ENCODE assay signal across 19 mouse cellular contexts in the genomic region with DNA sequence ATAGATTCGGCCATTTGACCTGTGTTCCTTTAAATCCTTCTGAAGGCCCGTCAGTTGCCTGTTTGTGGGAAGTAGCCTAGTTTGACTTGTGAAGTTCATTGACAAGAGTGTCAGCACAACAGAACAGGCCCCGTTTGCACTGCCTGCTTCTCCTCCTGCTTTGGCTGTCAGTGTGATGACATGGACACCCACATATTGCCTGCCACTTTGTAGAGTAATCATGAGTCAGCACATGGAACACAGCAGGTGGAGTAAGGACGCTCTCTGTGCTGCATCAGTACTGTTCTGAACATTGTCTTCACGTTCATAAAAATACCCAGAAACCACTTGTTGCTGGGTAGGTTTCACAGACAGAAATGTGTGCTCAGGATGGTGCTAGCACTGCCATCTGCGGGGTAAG.
DNase-seq lines count a peak whose midpoint lies in the region; TF ChIP-seq lines count a peak whose summit lies in the region.
"Had no signal": no experiment of that assay in that cellular context is flagged by ENCODE, and none has a peak within 500 bp of the region (broad histone marks: within the 10 kb centered on the region; RNA-seq: fewer than 3 reads in every experiment).

No protein-coding gene starts in this region.

- no peak overlapping the region for H3K27ac ChIP-seq in ES-E14 (ENCODE audit: insufficient read depth, low read depth, low read length, poor library complexity, severe bottlenecking)
- H3K27ac ChIP-seq: hindbrain, embryonic 13.5 days; intestine, embryonic 15.5 days; left cerebral cortex, adult 2 months; macrophage; neural tube, embryonic 13.5 days had no signal

- in situ Hi-C loops in ES-E14 (cut with MboI; ENCODE audit: low sequenced_read_pairs in 2 of 2, unreplicated experiment in 2 of 2), result no loop called here

- H3K4me1 ChIP-seq in ES-E14 (ENCODE audit: control insufficient read depth in 2 of 2, insufficient read depth in 2 of 2, low read length in 2 of 2, poor library complexity in 1 of 2), result no peaks in the 10 kb centered on the region
- H3K4me1 ChIP-seq: hindbrain, embryonic 13.5 days; intestine, embryonic 15.5 days; neural tube, embryonic 13.5 days had no signal

- intact Hi-C loops in left cerebral cortex, postnatal 25 days (cut with DNase I), result no loop called here
- intact Hi-C loops in left cerebral cortex, postnatal 4 days (cut with DNase I), result no loop called here

- no peak overlapping the region for H3K4me3 ChIP-seq in ES-E14 (ENCODE audit: insufficient read depth in 1 of 2, low read depth in 1 of 2, low read length in 2 of 2, poor library complexity in 1 of 2, severe bottlenecking in 1 of 2)
- H3K4me3 ChIP-seq: hindbrain, embryonic 13.5 days; intestine, embryonic 15.5 days; left cerebral cortex, adult 2 months; neural tube, embryonic 13.5 days had no signal

- peak; percentile 24 for DNase-seq in gastrocnemius, adult 18-20 months (ENCODE audit: low spot score)
- DNase-seq in gastrocnemius, postnatal 4 days (ENCODE audit: low spot score in 2 of 2), result no peak
- DNase-seq in left cerebral cortex, postnatal 25 days (ENCODE audit: low spot score in 2 of 2), result peak; percentile 10 to 28
- DNase-seq in left cerebral cortex, postnatal 4 days, result no peak
- DNase-seq in ES-E14 (ENCODE audit: low read depth, low spot score), result no peak
- peak; percentile 7 to 66 for DNase-seq in layer of hippocampus, postnatal 14 days (ENCODE audit: low spot score in 2 of 2)
- DNase-seq in spleen, postnatal 14 days (ENCODE audit: low spot score in 2 of 2), result no peak
- no peak for DNase-seq in T-cell, adult 2 months (ENCODE audit: low spot score)
- DNase-seq: adrenal gland, postnatal 14 days; cerebellum, adult 9-10 months; gastrocnemius, postnatal 14 days; liver; lung, embryonic 14.5 days; thymus, postnatal 4 days had no signal

- H3K36me3 ChIP-seq in ES-E14 (ENCODE audit: control insufficient read depth, insufficient read depth, low read length, poor library complexity, severe bottlenecking), result no peaks in the 10 kb centered on the region
- H3K36me3 ChIP-seq: intestine, embryonic 15.5 days had no signal

- no peak overlapping the region for H3K9ac ChIP-seq in ES-E14 (ENCODE audit: insufficient read depth, low read depth, low read length, poor library complexity, severe bottlenecking)
- H3K9ac ChIP-seq: hindbrain, embryonic 13.5 days; intestine, embryonic 15.5 days; lung, embryonic 14.5 days; neural tube, embryonic 13.5 days had no signal

- H3K9me3 ChIP-seq in ES-E14 (ENCODE audit: control insufficient read depth, insufficient read depth, low read depth, low read length), result no peaks in the 10 kb centered on the region
- H3K9me3 ChIP-seq: hindbrain, embryonic 13.5 days; intestine, embryonic 15.5 days; neural tube, embryonic 13.5 days had no signal

TF ChIP-seq in ES-E14, 5 proteins besides CTCF, POLR2A, EP300 and RAD21:
- TF ChIP-seq MAFK (IDR thresholded peaks at IDR 0.05; ENCODE audit: insufficient read depth, low read depth, low read length), result 0 out of 2 replicates have a peak, but pooled peaks have one; percentile 27
- no peak for TF ChIP-seq ZC3H11A (IDR thresholded peaks at IDR 0.05; ENCODE audit: borderline replicate concordance, low read depth, low read length)

Comparison
In these comparisons a context has a peak if more than half of its experiments do, and no peak if none do; other contexts are left out.
1. DNase-seq: peak in gastrocnemius, adult 18-20 months (single experiment), left cerebral cortex, postnatal 25 days (2 of 2) and layer of hippocampus, postnatal 14 days (2 of 2); none in gastrocnemius, postnatal 4 days (0 of 2), left cerebral cortex, postnatal 4 days (single experiment), ES-E14 (single experiment), spleen, postnatal 14 days (0 of 2) and T-cell, adult 2 months (single experiment).